Mouse (Mus musculus) retina, postnatal 7 days (tissue): ENCODE measurements around the gene Armc6.
A peak's percentile ranks its signal among the peaks of the same experiment; 100 is the strongest.

Experiments used
- DNase-seq: peaks from one replicate; pipeline ENCODE4 v3.0.0-alpha.2; 2012; ENCODE audit warnings: low read depth, low spot score

Gene Armc6

DNA sequence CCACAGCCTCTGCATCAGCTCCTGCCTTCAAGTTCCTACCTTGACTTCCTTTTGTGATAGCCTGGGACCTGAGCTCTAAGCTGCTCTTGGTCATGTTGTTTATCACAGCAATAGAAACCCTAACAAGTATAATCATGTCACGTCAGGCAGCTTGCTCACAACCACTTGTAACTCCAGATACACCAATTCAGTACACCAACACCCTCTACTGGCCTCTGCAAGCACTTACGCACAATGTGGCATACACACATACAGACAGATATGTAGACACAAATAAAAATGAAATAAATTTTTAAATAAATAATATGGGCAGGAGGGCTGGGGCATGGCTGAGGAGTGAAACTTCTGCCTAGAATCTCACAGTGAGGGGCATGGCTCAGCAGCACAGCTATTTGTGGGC is 38.5 kb downstream of the Armc6 start:
- DNase-seq = no peak

DNA sequence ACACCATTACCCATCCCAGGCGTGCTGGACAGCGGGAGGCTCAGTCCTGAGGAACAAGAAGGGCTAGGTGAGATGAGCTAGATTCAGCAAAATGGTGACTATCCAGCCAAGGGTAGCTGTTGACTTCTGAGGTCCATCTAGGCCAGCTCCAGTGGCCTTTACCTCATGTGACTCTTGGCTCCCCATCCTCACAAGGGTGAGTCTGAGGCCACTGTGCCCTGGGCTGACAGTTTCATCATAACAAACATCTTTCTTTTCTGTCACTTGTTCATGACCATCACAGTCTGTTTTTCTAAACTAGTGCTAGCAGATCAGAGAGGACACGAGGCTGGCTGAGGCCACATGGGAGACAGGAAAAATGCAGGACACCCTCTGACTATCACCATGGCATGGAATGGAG is 40.1 kb downstream of the Armc6 start:
- no peak for DNase-seq

- DNase-seq = no peak
Measured at GRCm38 (mm10) chr8:70193238-70193637, 41.0 kb downstream of the Armc6 start.

GRCm38 (mm10) chr8:70188707-70189106 is 45.6 kb downstream of the Armc6 start:
- DNase-seq = no peak

- no peak for DNase-seq
Measured at GRCm38 (mm10) chr8:70183194-70183593, 51.1 kb downstream of the Armc6 start.

DNA sequence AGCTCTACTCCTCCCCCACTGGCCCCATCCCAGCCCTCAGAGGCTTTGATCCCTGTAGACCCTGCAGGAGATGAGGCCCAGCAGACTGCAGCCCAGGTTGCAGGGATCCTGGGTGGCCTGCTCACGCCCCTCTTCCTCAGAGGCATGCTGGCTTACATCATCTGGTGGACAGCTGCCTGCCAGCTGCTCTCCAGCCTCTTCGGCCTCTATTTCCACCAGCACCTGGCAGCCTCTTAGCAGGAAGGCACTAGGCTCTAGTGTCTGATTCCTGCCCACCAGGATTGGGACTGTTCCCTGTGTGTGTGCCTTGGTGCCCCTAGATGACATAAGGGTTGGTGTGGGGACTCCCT is 52.4 kb downstream of the Armc6 start:
- DNase-seq = no peak

- no peak for DNase-seq
Measured at GRCm38 (mm10) chr8:70181212-70181902, 52.9 kb downstream of the Armc6 start.

GRCm38 (mm10) chr8:70179082-70179481 is 55.2 kb downstream of the Armc6 start:
- DNase-seq = no peak

GRCm38 (mm10) chr8:70178231-70178630 is 56.0 kb downstream of the Armc6 start:
- no peak for DNase-seq

DNA sequence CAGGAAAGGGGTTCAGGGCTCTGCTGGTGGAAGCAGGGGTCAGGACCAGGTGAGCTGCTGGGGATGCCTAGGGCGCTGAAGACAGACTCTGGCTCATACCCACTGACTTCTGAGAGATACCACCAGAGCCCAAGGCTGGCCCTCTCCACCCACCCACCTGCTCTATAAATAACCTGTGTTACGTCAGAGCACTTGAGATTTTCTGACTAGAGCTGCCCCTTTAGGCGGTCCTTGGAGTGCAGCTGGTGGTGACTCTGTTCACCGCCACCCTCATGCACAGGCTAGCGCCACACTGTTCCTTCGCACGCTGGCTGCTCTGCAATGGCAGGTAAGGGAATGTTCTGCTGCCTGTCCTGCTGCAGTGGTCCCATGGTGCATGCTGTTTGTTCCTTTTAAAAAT is 60.2 kb downstream of the Armc6 start:
- no peak for DNase-seq

- no peak for DNase-seq
Measured at GRCm38 (mm10) chr8:70173320-70173719, 60.9 kb downstream of the Armc6 start.

- DNase-seq = peak; percentile 86
Measured at GRCm38 (mm10) chr8:70172043-70172681, 62.1 kb downstream of the Armc6 start, which contains the start of gene Tmem161a. TSS of gene Tmem161a (plus strand) at chr8:70172356.

DNA sequence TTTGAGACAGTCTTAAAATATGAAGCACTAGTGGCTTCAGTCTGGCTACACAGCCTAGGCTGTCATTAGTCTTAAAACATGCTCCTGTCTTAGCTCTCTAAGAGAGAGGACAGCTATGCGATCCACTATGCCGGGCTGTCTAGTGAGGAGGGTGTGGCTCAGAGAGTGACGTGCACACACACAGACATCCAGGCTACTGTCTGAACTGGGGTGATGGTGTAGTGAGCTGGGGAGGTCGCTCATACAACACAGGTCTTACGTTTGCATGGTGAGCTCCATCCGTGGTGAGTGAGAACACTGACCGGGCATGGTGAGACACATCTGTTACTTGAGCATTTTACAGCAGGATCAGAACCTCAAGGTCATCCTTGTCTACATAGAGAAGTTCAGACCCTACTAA is 63.0 kb downstream of the Armc6 start:
- no peak for DNase-seq

DNA sequence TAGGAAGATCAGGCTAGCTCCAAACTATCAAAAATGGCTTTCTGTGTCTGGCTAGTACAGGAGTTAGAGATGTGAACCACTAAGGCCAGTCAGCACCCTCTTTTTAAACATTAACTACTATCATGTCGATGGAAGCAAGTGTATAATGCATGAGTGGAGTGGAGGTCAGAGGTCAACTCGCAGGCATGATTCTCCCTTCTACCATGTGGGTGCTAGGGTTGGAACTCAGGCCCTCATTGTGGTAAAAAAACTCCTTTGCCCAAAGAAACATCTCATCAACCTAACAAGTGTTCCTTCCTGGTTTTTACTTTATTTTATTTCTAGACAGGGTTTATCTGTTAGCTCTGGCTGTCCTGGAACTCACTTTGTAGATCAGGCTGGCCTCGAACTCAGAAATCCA is 63.5 kb downstream of the Armc6 start:
- no peak for DNase-seq
